In the genomic region with DNA sequence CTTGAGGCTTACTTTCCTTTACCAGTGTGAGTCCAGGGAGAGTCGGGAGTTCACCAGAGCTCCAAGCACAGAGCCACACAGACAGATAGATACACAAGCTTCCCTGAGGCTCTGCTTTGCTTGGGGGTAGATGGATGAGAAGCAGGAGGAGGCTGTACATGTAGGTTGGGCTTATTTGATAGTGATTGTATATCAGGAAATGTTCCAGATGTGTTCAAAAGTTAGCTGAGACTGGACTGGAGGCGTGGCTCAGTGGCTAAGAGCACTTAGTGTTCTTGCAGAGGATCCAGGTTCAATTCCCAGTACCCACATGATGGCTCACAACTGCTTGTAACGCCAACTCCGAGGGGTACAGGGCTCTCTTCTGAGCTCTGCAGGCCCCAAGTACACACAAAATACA, we compare ENCODE assay signal across 20 mouse cellular contexts. TPM values are rescaled to one million over a fixed set of nuclear protein-coding genes. Genes with fewer than 3 reads are reported as not detected.
"Had no signal": no experiment of that assay in that cellular context is flagged by ENCODE, and none has a peak within 500 bp of the region (broad histone marks: within the 10 kb centered on the region; RNA-seq: fewer than 3 reads in every experiment).

No protein-coding gene starts in this region.

- H3K9me3 ChIP-seq: limb, embryonic 15.5 days; megakaryocyte, embryonic 14.5 days; midbrain, embryonic 13.5 days had no signal

- H3K4me3 ChIP-seq: limb, embryonic 15.5 days; megakaryocyte, embryonic 14.5 days; midbrain, embryonic 13.5 days had no signal

- H3K36me3 ChIP-seq: limb, embryonic 15.5 days; midbrain, embryonic 13.5 days had no signal

- H3K4me1 ChIP-seq: limb, embryonic 15.5 days; midbrain, embryonic 13.5 days had no signal

- ATAC-seq: inflammation-experienced regulatory T-cells, adult 6 months; midbrain, embryonic 13.5 days had no signal

- H3K4me2 ChIP-seq: limb, embryonic 15.5 days; midbrain, embryonic 13.5 days had no signal

- DNase-seq: kidney, adult 18-20 months; kidney, postnatal 10 days; kidney, postnatal 4 days; lung, adult 18-20 months; lung, postnatal 10 days; lung, postnatal 4 days; right cerebral cortex, postnatal 25 days; thymus, adult 18-20 months; thymus, postnatal 25 days had no signal

- H3K27me3 ChIP-seq: limb, embryonic 15.5 days; megakaryocyte, embryonic 14.5 days; midbrain, embryonic 13.5 days had no signal

- H3K9ac ChIP-seq: limb, embryonic 15.5 days; midbrain, embryonic 13.5 days had no signal

- H3K27ac ChIP-seq: limb, embryonic 15.5 days; midbrain, embryonic 13.5 days had no signal

RNA-seq across cellular contexts. Expression of a gene that starts 3.1 kb away (rescaled TPM):
- polyA plus RNA-seq: small intestine, adult 2 months; urinary bladder, adult 2 months had no signal

RNA-seq across cellular contexts. Expression of a gene that starts 9.7 kb away (rescaled TPM):
- polyA plus RNA-seq: inflammation-experienced regulatory T-cells, adult 6 months; kidney, embryonic 14.5 days; small intestine, adult 2 months; urinary bladder, adult 2 months had no signal

RNA-seq across cellular contexts. Expression of a gene that starts 20.9 kb away (rescaled TPM):
- polyA plus RNA-seq: inflammation-experienced regulatory T-cells, adult 6 months; kidney, embryonic 14.5 days; small intestine, adult 2 months; urinary bladder, adult 2 months had no signal

RNA-seq across cellular contexts. Expression of a gene that starts 56.1 kb away (rescaled TPM):
- polyA plus RNA-seq: inflammation-experienced regulatory T-cells, adult 6 months; kidney, embryonic 14.5 days; limb, embryonic 11.5 days; limb, embryonic 15.5 days; midbrain, embryonic 13.5 days; midbrain, postnatal 0 days; neural tube, embryonic 14.5 days; small intestine, adult 2 months; stomach, embryonic 16.5 days; urinary bladder, adult 2 months had no signal
